Mouse (Mus musculus) liver, embryonic 14.5 days (tissue): ENCODE measurements at regions not wholly inside any gene's neighbourhood (a gene's known extent, or its start where the extent isn't known, plus 50 kb on each side); places are given as distances from the start of the nearest gene placed in this dataset.

ENCODE experiments used
- CTCF ChIP-seq: IDR thresholded peaks from 2 replicates; pipeline ENCODE4 v1.5.1; 2016; ENCODE audit warnings: antibody characterized with exemption, low read depth, control low read depth
- EP300 ChIP-seq: IDR thresholded peaks from 2 replicates; pipeline ENCODE4 v1.6.1; 2016; ENCODE audit warnings: antibody characterized with exemption, low read depth

DNA sequence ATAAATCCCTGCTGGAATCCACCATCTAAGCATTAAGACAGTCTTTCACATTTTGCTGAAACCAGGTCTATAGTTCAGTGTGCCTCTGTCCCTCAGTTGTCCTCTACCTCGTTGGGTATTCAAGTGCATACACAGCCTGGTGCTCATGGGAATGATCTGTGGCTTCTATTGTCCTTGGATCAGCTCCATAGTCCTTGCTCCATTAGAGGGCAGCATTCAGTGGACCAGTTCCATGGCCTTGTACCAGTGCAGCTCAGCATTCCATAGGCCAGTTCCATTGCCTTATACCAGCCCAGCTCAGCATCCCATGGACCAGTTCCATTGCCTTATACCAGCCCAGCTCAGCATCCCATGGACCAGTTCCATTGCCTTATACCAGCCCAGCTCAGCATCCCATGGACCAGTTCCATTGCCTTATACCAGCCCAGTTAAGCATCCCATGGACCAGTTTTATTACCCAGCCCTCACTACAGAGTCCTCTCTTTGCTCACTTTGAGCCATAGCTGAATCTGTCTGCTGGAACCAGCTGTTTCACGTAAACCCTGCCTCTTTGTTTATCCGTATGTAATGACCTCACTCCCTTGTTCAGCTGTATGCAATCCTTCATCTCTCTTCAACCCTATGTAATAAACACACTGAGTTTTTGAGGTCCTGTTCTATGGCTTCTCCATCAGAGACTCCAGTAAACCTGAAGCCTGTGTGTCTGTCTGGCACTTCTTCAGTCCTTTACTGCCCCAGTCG, 88.4 kb upstream of the Gpc1 start:
- no peak for TF ChIP-seq CTCF
- TF ChIP-seq EP300, result no peak
